Mouse (Mus musculus) Muller cell, postnatal 12 days (primary cell): ENCODE measurements around the gene Scn5a.

Experiments
- DNase-seq: peaks from one replicate; pipeline ENCODE4 v3.0.0-alpha.2; 2015; ENCODE audit errors: inconsistent ontology term

Scn5a gene

DNA sequence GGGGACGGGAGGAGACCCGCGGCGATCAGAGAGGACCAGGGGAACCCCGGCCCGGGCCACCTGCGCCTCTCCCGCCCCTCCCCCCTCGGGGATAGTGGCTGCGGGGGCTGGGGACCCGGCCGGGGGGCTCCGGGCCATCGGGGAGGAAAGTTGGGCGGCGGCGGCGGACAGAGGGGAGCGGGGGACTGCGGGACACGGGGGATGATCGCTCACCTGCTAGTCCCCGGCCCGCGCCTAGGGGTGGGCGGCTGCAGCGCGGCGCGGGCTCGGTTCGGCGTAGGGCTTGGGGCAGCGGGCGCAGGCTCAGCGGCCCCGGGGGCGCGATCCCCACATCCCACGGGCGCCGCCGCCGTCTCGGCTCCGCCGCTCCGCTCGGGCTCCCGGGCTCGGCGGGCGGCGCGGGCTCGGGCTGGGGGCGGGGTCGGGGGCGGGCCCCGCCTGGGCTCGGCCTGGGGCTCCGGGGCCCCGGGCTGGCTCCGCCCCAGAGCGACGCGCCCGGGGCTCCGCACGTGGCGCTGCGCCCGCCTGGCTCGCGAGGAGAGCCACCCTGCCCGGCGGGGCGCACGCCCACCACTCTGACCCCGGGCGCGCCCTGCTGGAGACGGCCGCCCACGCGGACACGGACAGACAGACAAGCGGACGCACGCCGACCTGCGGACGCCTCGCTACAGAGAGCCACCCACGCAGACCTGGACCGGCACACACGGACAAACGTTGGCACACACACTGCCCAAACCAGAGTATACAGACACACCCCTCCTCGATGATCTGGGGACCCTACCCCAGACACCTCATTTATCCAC is at the start of gene Scn5a:
TSS of gene Scn5a (minus strand) at position 381 of the 803 bp plus-strand sequence.
- DNase-seq, result peak; percentile 62

DNA sequence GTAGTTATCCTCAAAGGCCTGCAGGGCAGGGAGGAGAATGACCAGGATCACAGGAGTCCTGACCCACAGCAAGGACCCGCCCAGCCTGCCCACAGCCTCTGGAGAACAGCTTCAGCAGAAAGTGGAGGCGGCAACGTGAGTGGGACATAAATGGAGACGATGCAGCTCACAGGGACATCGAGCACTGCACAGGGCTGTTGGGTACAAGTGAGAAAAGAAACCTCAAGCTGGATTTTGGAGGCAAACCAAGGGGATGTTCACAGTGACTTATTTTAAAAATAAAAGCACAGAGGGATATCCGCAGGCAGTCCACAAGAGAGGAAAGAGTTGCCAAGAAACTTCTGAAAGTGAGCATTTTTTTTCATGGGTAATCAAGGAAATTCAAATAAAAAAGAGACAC is 48.4 kb upstream of the Scn5a start:
- no peak for DNase-seq

DNA sequence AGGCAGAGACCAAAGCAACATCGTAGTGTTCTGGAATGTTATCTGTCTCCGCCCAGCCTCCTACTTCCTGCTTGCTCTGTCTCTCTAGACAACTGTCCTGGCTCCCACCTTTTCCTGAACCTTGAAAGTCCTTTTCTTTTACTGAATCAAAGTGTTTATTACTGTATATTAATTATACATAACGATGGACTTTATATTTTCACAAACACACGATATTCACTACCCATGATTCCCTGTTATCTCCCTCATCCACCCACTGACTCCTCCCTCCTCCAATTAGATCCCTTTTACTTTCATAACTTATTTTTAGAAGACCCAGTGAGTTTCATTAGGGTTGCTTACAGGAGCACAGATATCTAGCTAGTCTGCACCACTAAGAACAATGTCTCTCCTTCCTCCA is 45.3 kb upstream of the Scn5a start:
- no peak for DNase-seq

DNA sequence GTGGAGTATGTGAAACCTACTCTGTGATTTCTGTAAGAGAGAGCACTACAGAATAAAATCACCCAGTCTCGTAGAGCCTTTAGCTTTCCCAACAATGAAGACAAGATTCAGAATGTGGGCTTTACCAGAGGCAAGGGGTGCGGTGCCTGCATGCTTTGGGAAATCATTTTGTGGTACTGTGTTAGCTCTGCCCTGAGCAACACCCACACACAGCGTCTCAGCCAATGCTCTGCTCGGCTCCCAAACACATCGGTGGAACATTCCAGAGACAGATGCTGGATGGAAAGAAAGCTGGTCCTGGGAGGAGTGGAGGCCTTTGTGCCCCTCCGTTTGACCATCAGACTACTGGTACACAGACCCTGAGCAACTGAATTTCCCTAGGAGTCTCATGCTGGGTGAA is 36.0 kb upstream of the Scn5a start:
- DNase-seq, result no peak

DNA sequence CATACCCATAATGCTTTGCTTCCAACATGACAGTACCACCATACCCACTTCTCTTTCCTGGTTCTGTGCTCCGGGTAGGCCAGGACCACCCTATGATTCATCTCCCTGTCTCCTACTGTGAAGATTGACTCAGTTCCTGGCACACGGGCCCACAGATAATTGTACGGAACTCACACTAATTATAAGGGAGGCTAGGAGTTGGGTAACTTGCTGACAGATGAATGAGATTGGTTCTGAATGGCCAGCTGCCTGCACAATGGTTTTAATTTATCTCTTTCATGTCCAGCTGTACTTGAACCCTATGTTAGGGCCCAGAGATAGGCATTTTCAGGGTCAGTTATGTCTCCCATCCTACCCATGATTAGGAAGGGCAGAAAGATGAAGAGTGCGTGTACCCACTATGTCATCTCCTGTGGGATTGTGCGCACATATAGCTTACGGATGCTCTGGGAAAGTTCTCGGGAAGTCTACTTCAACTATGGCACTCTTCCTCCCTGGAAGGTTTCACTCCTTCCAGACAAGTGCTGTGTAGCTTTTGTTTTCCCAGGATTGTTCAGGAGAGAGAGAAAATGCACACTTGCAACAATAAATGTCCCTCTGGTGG is 31.8 kb upstream of the Scn5a start:
- DNase-seq, result peak; percentile 27

DNA sequence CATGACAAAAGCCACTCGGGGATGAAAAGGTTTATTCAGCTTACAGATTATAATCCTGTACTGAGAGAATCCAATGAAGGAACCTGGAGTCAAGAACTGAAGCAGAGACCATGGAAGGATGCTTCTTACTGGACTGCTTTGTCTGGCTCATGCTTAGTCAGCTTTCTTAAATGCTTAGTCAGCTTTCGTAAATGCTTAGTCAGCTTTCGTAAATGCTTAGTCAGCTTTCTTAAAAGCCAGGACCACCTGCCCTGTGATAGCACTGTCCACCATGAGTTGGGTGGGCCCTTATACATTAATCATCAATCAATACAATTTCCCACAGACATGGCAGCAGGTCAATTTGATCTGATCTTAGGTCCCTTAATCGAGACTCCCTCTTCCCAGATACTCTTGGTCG is 28.1 kb upstream of the Scn5a start:
- no peak for DNase-seq

DNA sequence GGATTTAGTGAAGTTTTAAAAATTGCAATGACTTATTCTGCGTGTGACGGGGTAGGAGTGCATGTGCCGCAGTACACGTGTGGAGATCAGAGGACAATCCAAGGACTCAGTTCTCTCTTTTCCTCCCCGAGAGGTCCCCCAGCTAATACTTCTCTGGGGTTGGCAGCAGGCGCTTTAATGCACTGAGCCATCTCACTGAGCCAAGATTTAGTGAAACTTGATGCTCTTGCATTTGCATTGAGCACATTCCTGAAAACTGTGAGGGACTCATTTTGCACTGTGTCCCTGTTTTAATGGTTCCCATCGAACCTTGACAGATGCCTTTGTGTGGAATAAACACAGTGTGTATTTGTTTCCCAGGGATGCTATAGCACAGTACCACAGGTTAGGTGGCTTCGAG is 25.8 kb upstream of the Scn5a start:
- DNase-seq, result no peak

DNA sequence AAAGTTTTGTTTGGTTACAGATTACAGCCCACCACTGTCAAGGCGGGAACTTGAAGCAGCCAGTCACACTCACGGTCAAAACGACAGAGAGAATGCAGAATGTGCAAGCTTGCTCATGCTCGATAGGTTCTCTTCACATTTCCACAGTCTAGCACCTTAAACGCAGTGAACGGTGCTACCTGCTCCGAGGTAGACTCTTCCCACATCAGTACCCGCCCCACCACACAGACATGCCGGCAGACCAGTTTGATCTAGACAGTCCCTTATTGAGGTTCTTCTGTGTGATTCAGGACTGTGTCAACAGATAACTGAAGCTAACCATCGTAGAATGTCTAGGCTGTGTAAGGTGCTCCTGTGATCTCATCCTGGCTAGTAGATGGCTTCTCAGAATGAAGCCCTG is 19.7 kb upstream of the Scn5a start:
- DNase-seq, result no peak

DNA sequence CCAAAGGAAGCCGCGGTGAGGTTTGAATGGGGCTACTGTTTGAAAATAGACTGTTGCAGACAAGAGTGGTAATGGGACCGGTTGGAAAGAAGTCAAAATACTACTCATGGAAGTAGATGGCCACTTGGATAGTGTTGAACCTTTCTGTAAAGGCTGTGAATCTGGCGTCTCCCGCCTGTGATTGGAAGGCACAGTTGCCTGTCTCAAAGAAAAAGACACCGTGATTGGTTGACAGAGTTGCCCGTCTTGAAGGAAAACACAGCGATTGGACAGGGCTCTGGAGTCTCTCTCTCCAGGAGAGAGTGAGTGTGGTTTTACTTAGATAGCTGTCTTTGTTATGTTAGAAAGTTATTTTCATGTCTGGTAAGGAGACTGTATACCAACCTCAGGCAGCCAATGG is 18.5 kb upstream of the Scn5a start:
- DNase-seq, result no peak

DNA sequence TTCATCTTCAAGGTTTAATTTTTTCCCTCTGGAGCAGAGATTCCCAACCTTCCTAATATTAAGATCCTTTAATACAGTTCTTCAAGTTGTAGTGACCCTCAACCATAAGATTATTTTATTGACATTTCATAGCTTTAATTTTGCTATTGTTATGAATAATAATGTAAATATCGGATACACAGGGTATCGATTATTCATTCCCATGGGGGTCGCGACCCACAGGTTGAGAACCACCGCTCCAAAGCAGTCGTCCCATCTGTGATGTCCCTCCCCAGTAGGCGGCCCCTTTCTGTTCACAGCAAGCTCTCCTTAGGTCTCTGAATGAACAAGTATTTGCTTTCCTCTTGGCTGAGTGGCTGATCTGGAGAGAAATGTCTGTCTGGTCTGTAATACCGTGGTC is 10.8 kb upstream of the Scn5a start:
- DNase-seq, result no peak

DNA sequence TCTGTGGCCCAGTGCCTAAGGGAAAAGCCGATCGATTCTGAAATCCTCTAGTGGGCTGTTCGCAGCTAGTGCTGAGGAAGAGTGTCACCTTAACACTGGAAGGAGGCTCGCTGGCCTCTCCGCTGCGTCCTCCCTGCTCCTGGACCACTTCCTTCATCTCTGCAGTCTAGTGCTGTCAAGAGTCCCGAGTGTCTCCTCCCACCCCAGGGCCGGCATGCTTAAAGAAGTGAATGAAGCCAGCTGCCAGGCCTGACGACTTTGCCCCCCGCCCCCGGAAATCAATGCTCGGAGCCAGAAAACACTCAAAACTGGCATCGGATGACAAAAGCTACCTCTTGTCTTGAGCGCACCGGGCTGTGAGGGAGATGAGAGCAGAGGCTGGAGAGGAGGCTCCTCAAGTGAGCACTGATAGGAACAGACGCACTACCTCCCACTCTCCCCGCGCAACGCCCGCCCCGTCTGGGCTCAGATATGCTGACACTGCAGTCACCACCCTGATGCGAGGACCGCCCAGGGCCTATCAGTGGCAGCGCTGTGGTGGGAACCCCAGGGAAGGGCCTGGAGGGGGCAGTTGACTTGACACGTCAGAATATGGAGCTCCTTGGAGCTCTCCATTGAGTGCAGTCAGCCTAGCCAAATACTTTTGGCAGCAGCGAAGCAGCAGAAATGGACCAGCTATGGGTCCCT is 10.1 kb upstream of the Scn5a start:
- DNase-seq, result no peak

DNA sequence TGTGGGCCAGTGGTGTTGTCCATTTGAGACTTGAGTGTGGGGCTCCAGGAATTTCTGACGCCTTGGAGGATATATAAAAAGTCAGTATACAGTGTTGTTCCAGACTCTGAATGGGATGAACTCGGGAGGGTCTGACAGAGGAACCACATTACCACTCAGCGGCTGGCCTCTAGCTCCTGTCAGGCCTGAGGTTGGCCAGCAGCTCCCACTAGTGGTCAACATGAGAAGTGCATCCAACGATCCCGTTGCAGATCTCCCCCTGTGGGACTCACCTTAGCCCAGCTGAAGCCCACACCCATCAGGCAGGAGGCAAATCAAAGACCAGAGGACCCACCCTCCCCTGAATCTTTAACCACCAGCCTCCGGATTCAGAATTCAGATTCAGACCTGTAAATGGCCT is 1.9 kb upstream of the Scn5a start:
- DNase-seq, result peak; percentile 60

DNA sequence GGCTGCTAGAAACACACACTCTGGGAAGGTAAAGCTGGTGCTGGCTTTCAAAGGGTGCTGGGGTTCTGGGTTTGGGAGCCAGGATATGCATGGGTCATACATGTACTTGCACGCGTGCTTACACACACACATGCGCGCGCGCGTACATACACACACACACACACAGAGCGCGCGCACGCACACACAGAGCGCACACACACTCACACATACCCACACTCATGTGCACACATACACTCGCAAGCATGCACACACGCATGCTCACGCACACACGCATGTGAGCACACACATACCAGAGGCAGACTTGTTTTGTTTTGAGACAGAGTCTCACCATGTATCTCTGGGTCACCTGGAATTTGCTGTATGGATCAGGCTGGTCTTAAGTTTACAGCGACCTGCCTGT is 1.4 kb upstream of the Scn5a start:
- DNase-seq, result no peak

DNA sequence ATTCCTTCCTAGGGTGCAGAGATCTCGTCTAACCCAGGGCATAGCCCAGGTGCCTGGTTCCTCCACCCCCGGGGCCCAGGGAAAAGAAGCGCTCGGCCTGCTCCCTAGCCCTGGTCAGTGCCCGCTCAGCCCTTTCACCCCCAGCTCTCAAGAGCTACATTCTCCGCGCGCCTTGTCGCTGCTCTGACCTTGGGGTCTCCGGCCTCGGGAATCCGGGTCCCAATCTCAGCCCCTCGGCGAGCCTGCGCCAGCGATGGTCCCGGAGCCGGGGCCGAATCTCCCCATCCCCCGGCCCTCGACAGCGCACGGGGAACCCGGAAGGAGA is 543 bp downstream of the Scn5a start:
- DNase-seq, result no peak

DNA sequence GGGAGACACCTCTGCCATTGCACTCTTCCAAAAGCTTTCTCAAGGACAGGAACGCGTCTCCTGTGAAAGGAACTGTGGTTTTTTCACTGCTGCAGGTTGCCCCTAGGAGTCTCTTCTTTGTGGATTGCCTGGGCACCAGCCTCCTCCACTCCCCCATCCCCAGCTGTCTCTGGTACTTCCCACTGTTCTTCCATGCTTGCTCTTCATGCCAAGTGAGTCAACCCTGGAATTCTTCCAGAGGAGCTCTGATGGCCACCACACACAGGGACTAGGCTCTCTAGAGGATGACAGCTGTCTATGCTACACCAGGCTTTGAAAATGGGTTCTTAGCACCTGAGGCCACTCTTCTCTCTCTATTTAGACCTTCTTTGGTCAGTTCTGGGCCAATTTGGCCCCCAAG is 1.8 kb downstream of the Scn5a start:
- DNase-seq, result peak; percentile 70

DNA sequence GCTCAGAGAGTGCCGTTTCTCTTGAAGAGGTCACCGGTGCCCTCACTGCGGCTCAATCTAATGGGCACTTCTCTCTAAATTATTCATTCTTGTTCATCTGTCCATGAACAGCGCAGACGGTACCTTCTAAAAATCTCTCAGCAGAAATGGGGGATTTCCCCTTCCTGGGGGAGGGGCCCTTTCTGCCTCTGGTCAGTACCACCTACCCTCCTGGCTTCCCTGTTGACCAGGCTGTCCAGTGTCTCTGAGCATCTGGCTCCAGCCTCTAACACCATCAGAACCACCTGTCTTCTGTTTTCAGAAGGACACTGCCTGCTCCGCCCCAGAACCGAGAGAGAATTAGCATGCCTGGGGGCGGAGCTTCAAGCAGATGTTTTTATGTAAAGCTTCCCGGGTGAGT is 3.1 kb downstream of the Scn5a start:
- DNase-seq, result no peak

DNA sequence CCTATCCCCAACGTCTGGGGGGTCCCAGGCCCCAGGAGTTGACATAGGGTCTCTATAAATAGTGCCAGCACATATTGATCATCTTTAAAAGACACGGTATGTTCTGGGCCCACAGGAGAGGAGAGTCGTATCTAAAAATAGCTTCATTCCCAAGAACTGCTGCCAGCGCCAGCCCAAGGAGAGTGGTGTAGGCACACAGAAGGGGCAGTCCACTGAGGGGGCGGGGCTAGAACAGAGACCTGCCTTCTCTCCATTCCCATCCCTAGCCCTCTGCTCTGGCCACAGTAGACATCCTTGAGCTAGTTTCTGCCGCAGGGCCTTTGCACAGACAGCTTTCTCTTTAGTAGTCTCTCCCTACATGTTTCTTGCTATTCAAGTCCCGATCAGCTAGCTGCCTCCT is 4.5 kb downstream of the Scn5a start:
- no peak for DNase-seq

DNA sequence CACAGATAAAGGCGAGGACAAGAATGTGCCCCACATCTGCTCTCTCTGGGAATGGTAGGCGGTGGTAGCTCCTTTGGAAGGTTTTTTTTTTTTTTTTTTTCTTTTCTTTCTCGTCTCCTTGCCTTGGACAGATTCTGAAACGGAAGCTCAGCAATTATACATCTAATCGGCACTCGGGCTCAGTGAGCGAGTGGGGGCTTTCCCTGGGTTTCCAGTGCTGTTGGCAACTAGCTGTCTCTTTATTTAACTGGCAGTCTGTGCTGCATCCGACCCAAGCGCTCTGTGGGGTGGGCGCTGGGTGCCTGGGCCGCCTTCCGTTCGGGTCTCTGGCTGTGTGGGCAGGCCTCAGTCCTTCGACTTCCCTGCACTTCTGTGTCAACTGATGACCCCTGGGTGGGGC is 5.8 kb downstream of the Scn5a start:
- no peak for DNase-seq

DNA sequence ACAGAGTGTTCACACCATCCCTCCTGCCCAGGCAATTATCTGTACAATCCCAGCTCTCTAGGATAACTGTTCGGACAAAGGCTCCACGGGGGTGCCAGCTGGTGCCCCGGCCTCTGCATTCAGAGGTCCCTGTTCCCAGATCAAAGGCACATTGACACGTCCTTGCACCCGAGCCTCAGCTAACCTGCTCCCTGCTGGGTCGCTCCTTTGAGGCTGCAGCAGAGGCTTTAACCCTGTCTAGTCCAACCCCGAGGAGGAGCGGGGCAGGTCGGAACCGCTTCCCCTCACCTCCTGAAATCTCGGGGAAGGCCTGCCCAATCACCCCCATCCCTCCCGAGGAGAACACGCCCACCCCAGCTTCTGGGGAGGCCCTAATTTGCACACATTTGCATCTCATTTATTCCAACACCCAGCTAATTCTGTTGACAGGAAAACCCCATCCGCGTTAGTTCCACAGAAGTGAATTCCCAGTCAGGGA is 7.4 kb downstream of the Scn5a start:
- DNase-seq, result no peak

DNA sequence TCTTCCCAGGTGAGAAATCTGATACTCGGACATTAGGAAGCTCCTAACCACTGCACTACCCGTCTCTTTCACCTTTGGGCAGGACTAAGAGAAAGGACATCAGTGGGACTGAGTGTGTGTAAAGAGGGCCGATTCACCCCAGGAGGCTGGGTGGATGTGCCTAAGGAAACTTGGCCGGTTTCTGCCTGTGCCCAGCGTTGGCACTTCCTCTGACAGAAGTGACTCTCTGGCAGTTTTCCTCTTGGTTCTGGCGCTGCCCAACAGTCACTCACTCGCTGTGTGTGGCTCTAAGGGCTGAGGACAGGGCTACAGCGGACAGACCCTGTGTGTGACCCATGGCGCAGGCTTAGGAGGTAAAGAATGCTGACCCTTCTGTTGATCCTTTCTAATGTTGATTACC is 8.2 kb downstream of the Scn5a start:
- DNase-seq, result no peak

DNA sequence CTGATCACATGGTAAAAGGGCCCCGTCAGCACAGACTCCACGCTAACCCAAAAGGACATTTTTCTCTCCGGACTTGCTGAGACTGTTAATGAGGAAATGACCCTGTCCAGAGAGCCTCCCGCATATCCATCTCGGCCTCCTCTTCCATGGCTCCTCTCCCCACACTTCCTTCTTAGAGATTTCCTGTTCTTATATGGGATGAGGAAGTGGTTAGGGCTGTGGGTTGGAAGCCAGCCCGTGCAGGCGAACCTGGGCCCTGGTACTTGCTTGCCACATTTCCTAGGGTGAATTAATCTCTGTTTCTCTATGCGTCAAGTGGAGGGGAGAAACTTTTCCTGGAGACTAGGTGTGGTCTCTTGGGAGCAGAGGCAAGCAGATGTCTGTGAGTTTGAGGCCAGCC is 10.1 kb downstream of the Scn5a start:
- DNase-seq, result no peak

DNA sequence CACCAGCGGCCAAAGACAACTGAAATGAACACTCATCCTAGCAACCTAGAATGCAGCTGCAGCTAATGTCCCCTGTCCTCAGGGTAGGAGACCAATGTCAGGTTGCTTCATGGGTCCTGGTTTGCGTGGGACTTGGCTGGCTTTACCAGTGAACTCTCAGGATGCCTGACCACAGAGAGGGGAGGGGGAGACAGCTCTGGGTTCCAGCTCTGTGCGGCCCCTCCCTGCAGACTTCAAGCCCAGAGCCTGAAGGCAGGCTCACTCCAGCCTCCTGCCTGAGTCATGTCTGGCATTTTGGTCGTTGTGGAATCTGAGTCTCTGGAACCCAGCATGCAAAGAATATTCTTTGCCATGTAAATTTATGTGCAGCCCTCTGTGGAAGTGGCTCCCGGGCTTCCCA is 11.0 kb downstream of the Scn5a start:
- peak; percentile 74 for DNase-seq

DNA sequence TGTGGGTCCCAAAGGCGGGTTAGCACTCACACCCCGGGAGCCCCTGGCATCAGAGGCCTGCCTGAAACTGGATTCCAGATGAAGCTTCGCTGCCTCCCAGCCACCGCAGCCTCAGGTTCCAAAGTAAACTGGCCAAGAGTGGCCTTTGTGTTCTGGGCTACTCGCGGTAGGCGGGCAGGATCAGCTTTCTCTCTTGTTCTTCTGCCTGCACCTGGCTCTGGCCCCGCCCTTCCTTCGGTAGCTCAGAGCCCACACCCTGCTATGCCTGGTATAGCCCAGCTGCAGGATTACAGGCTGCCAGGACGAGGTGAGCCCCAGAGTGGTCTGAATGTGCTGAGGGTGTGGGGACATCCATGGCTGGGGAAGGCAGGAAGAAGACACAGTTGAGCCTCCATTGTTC is 12.6 kb downstream of the Scn5a start:
- DNase-seq, result no peak
